Mouse (Mus musculus): ENCODE measurements around the gene Tnip2.

Gene Tnip2

DNA sequence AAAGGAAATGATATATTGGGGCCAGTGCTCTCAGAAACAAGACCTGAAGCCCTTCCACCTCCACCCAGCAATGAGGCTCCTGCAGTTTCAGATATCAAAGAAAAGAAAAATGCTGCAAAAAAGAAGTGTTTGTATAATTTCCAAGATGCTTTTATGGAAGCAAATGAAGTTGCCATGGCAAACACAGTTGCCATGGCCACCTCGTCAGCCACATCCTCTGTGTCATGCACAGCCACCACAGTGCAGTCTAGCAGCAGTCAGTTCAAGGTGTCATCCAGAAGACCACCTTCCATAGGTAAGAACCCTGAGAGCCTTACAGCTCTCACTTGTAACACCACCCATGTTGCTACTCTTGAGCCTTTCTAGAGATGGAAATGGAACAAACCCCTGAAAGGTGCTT, 54.8 kb downstream of the Tnip2 start:
- no peak for DNase-seq

DNA sequence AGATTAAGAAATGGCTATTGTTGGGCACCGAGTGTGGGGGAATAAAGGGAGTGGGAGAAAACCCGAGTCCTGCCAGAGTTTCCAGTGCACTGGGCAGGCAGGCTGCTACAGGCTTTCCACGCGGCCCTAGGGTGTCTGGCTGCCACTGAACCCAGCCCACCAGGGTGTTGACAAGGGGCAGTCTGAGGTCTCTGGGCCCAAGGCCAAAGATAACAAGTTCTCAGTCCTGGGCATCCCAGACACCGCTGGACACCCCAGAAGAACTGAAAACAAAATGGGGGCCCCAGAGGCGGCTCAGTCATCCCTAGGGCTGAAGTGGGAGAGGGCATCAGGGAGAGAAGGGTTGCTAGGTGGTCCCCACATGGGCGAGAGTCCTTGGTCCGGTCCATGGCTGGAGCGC, 67.6 kb downstream of the Tnip2 start:
- DNase-seq = no peak
